Mouse (Mus musculus) adrenal gland, adult 2 months (tissue): Measurements from ENCODE around the gene Pus7l. TPM values are rescaled to one million over a fixed set of nuclear protein-coding genes. Genes with fewer than 3 reads are reported as not detected.
A peak's percentile ranks its signal among the peaks of the same experiment; 100 is the strongest.

Source experiments
- DNase-seq: peaks from one replicate; pipeline ENCODE4 v3.0.0; 2021
- long read RNA-seq: library from polyadenylated mRNA; stranded (forward); transcript quantifications from one replicate; pipeline ENCODE4 v2.0.0, GENCODE M21; 2021
- polyA plus RNA-seq: library from polyadenylated mRNA; depleted of rRNA; stranded (reverse); fragments of >200 nt; gene quantifications from 2 replicates; pipeline ENCODE4 v1.2.3, GENCODE M21; 2012; rRNA removed
- total RNA-seq, 2 experiments: library from RNA; stranded (reverse); gene quantifications; 2 replicates each; pipeline ENCODE4 v1.2.3; 2021

The Pus7l gene
- total RNA-seq (1 to 10 TPM; 2.9 to 3.1 TPM), polyA plus RNA-seq (2.0 and 2.1 TPM in 2 replicates)
- long read RNA-seq, transcript Pus7l-201 (9 exons, 2,840 nt) = major isoform, 5 of 5 reads
- long read RNA-seq, partial matches to known transcripts = 0 of 5 reads
- long read RNA-seq, other reads (novel, unspliced or antisense) = 0 of 5 reads

DNA sequence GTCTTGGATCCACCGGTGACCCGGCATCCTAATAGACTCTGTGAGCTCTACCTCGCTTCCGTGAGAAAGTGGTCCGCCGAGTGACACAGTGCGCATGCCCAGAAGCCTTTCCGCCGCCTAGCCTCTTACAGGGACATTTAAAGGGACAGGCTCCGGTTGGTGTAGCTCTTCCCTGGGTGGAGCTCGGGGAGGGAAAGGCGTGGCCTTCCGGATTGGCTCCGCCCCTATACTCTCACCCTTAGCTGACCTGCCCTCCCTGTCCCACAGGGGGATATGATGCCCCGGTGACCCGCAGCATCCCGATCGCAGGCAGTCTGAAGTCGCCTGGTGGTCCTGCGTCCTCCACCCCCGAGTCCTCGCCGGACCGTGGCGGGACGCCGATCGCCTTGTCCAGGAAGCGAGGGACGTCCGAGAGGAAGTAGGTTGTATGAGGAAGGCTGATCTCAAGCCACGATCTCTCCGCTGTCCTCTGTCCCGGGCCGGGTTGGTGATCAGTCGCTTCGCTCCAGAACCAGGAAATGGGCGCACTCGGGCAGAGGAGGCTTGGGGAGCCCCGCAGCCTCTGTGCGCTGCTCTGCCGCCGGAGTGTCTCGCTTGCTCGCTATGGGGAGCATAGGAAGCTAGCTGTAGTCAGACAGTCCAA lies at the start of gene Pus7l, which contains the start of gene Irak4:
Gene Pus7l (minus strand): TSS at position 139 of the 643 bp plus-strand sequence.
Gene Irak4 (plus strand): TSS at position 235 of the 643 bp plus-strand sequence.
- peak; percentile 96 for DNase-seq

GRCm38 (mm10) chr15:94591356-94591755 lies 48.0 kb upstream of the Pus7l start:
- DNase-seq = no peak

GRCm38 (mm10) chr15:94590083-94590482 lies 46.7 kb upstream of the Pus7l start:
- DNase-seq = no peak

DNA sequence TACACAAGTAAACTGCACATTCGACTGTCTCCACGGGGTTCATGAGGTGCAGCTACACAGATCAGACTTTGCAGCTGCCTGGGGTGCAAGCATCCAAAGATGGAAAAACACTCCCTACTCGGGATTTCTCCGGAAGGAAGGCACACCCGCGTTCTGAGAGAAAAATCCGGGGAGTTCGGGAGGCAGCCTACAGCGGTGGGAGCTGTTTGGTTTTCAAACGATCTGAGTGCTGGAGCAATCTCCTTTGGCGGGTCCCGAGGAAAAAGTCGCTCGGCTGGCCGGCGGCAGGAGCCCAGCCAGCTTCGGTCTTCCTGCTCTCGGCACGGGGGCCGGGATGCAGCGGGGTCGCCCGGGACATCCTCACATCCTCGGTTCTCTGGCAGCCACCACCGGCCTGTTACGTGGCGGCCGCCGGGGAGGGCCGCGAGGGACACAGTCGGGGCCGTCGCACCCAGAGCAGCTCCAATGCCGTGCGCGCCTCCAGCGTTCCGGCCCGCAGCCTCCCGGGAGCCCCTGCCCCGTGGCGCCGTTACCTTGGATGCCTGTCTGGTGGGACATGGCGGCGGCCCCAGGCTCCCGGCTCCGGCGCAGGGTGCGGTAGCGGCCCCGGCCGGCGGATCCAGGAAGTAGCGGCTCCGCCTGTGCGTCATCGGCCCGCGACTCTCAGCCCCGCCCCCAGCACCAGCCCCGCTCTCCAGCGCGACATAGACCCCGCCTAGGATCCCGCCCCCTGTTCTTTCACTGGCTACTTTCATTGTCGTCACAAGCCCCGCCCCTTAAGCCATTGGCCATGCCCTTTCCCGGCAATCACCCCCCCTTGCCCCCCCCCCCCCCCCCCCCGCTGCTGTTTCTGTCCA lies 46.1 kb upstream of the Pus7l start, which contains the start of gene Twf1:
Gene Twf1 (minus strand): TSS at position 671 of the 857 bp plus-strand sequence.
- DNase-seq = peak; percentile 99

DNA sequence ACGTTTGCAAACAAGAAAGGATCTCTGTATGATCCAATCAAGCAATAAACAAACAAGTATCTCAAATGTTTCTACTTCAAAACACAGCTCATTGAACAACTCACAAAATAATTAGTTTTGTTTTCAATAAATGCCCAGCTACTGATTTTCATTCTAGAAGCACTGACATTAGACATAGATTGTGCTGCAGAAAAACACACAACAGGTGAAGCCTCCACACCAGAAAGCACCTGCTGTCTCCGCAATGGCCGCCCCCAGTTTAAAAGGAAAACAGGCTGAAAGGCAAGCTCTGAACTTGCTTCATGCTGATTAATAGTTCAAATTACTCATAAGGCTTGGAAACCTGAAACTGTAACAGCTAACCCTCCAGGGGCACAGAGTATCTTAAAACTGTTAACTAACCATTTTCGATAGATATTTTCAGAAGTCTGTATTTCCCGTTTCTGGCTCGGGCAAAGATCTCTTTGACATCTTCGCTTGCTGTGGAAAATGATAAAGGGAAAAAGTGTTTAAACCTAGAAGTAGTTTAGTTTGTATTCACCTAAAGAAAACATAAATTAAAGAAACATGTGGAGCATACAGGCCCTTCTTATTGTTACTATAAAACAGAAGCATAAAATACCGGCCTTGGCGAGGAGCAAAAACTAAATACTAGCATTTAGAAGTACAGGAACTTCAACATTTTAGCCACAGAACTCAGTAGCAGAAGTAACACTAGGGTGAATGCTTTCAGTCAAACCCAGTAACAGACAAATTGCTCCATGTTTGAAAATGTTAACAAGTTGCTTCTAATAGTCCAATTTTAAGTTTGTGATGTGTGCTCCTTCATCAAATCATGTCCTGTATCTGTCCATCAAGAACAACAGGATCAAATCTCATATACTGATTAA lies 44.7 kb upstream of the Pus7l start:
- DNase-seq = no peak

- DNase-seq = no peak
Observed at GRCm38 (mm10) chr15:94584738-94585137, 41.4 kb upstream of the Pus7l start.

DNA sequence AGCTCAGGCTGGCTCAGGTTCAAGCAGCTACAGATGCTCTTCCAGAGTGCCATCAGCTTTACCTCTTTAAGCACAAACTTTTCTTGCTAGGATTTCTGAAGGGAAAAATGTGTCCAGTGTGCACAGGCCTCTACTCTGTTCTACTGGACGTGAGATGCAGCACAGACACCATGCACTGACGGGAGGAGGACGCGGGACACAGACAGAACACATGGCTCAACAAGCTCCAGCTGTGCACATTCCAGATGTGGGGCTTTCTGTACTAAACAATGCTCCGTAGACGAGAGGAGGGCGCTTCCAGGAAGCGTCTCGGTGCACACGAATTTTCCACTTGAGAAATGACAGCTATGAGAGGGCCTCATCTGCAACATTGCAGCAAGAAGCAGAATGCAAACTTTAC lies 39.8 kb upstream of the Pus7l start:
- DNase-seq = no peak

DNA sequence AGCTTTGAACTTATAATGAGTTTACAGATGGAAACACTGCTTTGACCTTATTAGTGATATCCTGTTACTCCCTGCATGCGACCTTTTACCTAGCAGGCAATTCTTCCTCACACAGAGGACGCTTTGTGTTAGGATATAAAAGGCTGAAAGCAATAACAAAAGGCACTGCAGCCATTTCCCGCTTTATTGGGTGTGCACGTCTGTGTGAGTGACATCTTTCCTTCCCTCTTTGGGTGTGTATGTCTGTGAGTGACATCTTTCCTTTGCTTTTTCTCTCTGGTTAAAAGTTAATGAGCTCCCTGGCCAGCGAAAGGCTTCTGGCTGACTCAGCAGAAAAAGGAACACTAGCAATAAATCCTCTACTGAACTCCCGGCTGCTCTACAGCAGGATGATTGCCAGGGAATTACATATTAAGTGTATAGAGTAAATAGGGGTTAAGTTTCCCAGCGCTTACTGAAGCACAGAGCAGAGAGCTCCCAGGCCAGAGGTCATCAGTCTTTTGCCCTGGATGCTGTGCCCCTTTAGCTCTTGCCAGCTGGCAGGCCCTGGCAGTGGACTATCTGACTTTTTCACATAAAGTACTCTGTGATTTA lies 38.8 kb upstream of the Pus7l start:
- peak; percentile 16 for DNase-seq

GRCm38 (mm10) chr15:94574566-94575268 lies 31.4 kb upstream of the Pus7l start:
- peak; percentile 59 for DNase-seq

DNA sequence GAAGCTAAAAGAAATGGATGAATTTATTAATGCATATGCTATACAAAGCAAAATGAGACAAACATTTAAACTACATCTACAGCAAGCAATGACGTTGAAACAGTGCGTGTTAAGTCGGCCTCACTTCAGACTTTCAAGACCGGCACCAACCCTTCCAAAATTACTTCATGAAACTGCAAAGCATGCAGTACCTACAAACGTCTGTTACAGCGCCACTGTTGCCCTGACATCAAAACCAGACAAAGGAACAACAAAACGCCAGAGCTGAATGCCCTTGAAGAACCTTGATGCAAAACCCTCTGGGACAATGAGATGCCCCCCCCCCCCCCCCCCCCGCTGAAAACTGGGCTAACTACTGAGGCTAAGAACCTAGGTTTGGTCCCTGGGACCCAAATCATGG lies 29.4 kb upstream of the Pus7l start:
- no peak for DNase-seq

DNA sequence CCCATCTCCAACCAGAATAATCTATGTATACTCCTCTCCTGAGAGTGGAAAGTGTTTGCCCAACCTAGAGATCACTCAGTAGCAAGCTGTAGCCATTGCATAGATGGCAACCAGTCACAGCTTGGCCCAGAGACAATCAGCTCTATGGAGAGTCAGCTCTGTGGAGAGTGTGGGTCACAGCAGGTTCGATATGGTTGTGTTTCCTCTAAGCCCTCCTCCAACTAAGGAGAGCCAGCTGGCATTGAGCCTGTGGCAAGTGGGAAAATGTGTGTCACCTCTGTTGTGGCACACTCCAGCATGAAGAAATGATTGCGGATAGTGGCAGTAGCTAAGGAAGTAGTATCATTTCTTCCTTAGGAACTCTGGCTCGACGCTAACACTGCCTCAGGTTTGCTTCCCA lies 28.2 kb upstream of the Pus7l start:
- peak; percentile 15 for DNase-seq

GRCm38 (mm10) chr15:94568496-94569182 lies 25.3 kb upstream of the Pus7l start:
- DNase-seq = no peak

DNA sequence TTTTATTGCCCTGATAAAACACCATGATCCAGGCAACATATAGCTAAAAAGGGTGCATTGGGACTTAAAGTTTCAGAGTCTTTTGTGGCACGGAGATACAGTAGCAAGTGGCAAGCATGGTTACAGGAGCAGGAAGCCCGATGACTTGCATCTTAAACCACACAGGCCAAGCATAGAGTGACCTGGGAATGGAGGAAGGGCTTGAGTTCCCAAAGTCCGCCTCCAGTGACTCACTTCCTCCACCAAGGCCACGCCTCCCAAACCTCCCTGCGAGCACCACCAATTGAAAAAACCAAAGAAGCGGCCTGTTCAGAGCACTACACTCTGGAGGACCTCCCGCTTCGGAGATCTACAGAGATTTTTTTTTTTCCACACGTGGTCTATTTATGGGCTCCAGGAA lies 22.5 kb upstream of the Pus7l start:
- DNase-seq = no peak

DNA sequence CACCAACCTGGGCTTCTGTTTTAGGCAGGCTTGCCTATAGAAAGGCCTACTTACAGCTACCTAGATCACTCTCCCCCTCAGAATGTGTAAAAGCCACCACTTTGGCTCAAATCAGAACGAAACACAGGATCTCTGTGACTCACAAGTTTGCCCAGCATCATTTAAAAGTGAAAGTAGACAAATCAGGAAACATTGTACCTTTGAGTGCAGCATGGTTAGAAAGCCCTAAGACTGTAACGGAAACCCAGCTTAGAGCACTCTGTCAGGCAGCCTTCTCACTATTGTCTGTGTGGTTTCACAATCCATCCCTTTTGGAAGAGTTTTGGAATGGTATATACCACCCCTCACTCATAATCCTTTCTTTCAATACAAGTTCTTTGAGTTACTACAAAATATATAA lies 21.6 kb upstream of the Pus7l start:
- no peak for DNase-seq

DNA sequence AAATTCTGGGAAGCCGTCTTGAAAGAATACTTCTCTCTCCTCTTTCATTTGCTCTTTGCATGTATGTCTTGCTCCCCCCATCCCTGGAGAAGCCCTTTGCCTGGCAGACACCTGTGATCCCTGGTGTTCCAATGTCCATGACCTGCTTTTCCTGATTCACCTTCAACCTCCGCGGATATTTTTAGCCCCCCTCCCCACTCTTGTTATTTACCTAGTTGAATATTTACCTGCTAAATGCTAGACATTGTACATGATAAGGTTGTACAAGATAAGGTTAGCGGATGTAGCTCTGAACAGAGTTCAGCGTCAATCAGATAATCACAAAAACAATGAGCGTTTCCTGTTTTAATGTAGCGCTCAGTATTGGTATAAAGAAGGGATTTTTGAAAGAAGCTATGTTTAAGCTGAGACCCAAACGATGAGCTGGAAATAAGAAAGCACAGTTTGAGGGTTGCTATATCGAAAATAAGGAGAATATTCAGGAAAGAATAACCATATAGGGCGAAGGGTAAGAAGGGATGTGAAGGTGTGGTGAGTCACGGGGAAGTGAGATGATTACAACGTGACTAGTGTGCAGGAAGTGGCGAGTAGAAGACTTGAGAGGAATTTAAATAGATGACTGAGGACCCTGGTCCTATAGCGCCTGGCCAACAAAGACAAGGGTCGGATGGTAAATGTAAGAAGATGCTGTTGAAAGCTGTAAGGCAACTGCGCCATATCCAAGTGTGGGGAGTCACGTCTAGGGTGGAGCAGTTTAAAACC lies 15.7 kb upstream of the Pus7l start:
- no peak for DNase-seq

GRCm38 (mm10) chr15:94557442-94557841 lies 14.1 kb upstream of the Pus7l start:
- peak; percentile 82 for DNase-seq

DNA sequence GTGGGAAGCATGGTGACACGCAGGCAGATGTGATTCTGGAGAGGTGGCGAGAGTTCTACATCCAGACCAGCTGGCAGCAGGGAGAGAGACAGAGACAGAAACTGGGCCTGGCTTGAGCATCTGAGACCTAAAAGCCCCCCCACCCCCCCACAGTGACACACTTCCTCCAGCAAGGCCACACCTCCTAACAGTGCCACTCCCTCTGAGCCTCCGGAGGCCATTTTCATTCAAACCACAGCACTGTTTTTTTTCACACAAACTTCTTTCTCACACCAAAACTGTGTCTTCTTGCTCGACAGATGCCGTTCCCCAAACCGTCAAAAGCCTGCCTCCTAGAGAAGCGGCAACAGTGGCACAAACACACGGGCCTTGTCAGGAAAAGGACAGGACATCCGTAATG lies 10.2 kb upstream of the Pus7l start:
- DNase-seq = no peak

- DNase-seq = no peak
Observed at GRCm38 (mm10) chr15:94544844-94545243, 1.5 kb upstream of the Pus7l start.

DNA sequence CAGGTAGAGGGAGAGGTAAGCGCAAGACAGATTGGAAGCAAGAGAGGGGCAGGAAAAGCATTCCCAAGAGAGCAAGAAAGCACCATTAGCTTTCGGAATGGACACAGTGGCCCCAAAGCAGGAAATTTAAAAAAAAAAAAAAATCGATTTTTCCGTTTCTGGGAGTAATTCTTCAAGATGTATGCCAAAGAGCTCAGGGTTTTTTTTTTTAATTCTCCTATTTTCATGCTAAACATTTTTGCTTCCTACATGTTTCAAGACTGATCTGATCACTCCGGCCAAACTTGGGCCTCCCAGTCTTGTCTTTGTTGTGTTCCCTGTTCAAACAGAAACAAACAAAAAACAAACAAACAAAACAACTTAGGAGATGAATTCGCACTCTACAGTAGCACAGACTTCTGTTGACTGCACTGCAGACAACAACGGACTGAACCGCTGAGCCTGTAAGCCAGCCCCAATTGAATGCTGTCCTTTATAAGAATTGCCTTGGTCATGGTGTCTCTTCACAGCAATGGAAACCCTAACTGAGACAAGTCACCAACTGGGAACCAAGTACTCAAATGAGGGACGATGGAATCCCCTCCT lies 797 bp upstream of the Pus7l start:
- DNase-seq = no peak
